Mouse (Mus musculus) T-helper 17 cell (primary cell): ENCODE data around the gene Slc25a26.

Source experiments
- in situ Hi-C, 2 experiments: fragments of 300-600 bp; cut with MboI, MseI; formaldehyde crosslinking; loops; 1 replicate in 1 of 2; 2 replicates in 1 of 2; pipeline ENCODE4 v1.15.1; 2025; ENCODE audit warnings: high pct_unique_total_duplicates in 2 of 2

The Slc25a26 gene

DNA sequence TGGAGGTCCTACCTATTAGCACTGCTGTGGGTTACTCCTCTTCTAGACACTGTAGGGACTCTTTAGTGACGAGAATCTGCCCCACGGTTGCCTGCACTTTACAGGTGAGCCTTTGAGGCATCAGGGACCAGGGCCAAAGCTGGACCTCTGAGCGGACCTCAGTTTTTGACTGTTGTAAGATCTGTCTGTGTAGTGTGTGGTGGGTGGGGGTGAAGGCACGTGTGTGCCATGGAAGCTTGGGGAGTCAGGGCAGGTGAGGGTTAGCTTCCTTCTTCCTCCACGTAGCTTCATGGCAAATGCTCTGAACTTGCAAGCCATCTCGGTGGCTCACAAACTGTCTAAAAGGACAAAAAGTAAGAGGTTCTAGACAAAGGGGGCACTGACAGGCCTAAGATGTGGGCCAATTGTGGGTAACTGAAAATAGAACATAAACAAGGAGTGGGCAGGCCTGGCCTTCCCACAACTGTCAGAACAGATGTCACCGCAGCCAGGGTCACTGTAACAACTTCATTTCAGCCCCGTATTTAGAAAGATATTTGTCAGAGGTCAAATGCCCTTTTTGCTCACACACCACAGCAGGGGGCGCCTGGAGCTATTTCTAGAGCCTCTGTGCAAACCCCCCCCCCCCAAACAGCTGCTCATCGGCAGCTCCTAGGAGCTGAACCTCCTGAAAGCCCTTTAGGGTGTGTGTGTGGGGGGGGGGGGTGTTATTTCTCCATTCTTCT is 96.8 kb downstream of the Slc25a26 start:
- in situ Hi-C loops = no loop called here

DNA sequence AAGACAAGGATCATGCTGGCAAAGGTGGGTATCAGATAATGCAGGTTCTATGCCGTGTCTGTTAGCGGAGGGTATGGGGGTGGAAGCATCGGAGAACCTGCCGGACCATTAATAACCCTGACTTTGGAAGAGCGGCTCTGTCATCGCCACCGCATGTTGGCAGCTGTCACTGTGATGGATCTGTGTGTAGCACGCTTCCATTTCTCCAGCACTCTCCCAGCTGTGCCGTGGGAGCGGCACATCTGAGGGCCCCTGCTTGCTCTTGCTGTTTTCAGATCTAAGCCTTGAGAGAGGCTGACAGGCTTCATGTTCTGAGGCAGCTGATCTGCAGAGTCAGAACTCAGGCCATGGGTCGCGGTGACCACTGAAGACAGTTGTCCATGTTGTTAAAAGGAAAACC is 98.3 kb downstream of the Slc25a26 start:
- in situ Hi-C loops = no loop called here

DNA sequence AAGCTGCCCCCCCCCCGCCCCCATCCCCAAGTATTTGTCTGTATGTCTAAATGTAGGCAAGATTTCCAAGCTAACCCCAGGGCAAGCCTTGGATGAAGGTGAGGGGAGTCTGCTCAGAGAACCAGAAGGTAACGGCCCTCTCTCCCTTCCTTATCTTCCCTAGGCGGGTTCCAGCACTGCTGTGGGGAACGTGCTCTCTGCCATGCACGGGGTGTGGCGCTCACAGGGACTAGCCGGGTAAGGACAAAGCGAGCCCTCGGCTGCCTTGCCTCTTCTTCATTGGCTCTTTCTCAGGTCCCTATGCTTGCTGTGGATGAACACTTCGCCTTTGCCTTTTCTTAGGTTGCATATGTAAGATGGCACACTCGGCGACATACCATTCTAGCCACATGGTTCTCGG is 98.9 kb downstream of the Slc25a26 start:
- in situ Hi-C loops = no loop called here

- in situ Hi-C loops = no loop called here
These were observed 101.0 kb downstream of the Slc25a26 start for GRCm38 (mm10) chr6:94601101-94601500.

DNA sequence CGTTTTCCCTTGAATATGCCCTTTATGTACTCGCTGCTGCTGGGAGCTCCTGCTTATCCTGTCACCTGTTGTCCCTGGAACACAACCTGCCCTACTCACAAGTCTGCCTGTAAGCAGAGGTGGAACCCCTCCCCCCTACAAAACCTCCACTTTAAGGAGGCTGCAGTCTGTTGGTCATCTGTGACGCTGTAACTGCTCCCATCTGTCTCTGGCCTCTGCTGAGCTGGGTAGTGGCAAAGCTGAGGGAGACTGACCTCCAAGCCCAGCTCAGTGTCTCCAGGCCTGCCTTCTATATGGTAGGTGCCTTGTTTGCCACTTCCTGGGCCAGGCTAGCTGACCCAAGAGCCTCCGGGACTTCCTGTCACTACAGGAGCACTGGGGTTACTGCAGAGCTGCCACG is 101.7 kb downstream of the Slc25a26 start:
- in situ Hi-C loops = no loop called here

- in situ Hi-C loops = no loop called here
These were observed 103.9 kb downstream of the Slc25a26 start for GRCm38 (mm10) chr6:94604072-94604471.

GRCm38 (mm10) chr6:94604546-94604945 is 104.4 kb downstream of the Slc25a26 start:
- in situ Hi-C loops = no loop called here

DNA sequence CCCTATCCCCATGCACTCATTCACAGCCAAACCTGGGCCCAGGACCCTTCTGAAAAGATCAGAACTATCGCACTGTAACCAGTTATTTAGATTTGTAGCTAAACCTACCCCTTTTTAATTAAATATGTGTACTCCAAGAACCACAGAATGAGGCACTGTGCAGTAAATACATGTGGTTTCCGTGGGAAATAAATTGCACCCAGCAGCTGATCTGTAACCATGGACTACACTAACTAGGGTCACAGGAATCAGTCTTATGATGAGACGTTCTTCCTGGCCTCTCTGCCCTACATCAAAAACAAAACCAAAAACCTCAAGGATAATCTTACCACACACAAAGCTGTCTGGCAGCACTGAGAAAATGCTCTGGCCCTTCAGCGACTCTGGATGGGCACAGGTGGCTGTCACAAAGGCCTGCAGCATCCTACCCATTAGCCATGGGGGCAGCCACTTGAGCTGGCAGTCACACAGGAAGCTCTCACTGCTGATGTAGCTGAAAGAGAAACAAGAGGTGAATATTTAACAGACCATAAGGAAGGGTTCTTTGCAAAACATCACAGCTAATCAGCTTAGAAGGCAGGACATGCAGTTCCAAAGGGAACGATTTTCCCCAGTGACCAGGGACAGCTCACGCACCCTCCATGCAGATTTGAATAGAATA is 113.2 kb downstream of the Slc25a26 start:
- in situ Hi-C loops = loop anchor here in 1 of 2 experiments (10.0 kb wide), 1 partner anchor 371 kb away; no protein-coding TSS in a partner anchor

GRCm38 (mm10) chr6:94614346-94614745 is 114.2 kb downstream of the Slc25a26 start:
- in situ Hi-C loops = loop anchor here in 1 of 2 experiments (10.0 kb wide), 1 partner anchor 370 kb away; no protein-coding TSS in a partner anchor

- in situ Hi-C loops = loop anchor here (5.0 to 10.0 kb wide), 2 partner anchors 351 to 369 kb away; no protein-coding TSS in a partner anchor
These were observed 115.8 kb downstream of the Slc25a26 start for GRCm38 (mm10) chr6:94615936-94616335.

GRCm38 (mm10) chr6:94618671-94619070 is 118.5 kb downstream of the Slc25a26 start:
- in situ Hi-C loops = loop anchor here (5.0 to 10.0 kb wide), 2 partner anchors 349 to 366 kb away; no protein-coding TSS in a partner anchor

DNA sequence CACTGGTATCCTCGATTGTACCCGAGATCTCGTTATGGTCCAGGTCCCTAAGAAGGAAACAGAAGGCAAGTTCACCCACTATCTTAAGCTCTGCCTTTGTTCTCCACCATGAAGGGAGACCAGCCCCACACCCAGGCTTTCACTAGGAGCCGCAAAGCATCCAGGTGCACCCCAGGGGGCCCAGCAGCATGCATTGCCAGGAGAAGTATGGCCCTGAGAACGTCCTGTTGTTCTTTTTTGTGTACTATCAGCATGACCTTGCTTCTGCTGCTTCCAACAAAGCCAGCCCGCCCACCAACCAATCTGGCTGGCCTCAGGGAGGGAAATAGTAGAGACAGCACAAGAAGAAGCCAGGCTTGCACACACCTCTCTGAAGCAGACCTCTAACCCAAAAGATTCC is 120.2 kb downstream of the Slc25a26 start:
- in situ Hi-C loops = no loop called here

DNA sequence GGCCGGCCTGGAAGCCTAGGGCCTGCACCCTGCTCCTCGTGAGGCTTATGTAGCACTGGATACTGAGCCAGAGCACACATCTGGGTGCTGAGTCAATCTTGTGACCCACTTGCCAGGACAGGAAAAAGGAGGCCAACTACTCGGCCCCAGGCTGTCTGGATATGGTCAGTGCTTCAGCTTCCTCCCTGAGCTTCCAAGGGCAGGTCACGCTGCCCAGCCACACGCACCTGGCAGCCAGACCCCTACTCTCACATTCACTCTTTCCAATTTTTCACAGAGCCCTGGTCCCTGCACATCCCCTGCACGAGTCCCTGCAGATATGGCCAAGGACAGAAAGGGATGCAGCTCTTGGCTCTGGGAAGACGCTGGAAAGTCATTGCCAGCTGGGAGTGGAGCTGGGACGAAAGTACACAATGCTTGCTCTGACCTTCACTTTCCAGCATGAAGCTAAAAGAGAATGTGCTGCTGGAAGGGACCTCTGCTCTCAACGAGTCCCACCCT is 120.7 kb downstream of the Slc25a26 start:
- in situ Hi-C loops = no loop called here

- in situ Hi-C loops = no loop called here
These were observed 122.9 kb downstream of the Slc25a26 start for GRCm38 (mm10) chr6:94622983-94623382.

- in situ Hi-C loops = no loop called here
These were observed 124.4 kb downstream of the Slc25a26 start for GRCm38 (mm10) chr6:94624543-94624942.

DNA sequence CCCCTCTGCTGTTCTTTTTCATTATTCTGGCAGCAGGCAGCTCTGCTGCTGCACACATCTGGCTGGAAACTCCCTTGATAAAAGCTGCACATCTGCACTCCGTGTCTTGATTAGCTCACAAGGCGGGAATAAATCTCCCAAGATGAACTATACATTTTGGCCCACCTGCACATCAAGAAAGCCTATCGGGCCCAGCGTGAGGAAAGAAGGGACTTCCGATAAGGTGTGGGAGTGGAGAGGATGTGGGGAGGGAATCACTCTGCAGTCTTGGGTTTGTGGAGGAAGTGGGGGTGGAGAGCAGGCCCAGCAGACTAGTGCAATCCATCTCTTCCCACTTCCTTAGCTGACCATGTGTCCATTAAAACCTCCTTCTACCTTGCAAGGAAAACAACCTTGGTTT is 125.8 kb downstream of the Slc25a26 start:
- in situ Hi-C loops = no loop called here

DNA sequence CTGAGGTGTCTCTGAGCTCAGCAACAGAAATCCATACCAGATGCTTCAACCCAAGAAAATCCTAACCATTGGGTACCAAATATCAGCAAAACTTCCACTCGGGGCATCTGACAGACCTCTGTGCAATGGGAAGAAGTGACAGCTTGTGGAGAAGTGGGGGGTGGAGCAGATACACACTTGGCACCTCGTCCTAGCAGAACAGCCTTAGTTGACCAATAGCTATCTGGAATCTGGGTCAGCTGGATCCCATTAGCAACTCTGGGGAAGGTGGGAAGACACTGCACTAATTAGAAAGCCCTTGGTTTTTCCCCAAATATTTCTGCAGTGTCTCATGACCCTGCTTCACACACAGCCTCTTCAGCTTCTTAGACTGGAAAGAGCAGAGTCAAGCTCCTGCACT is 126.7 kb downstream of the Slc25a26 start:
- in situ Hi-C loops = no loop called here

- in situ Hi-C loops = no loop called here
These were observed 127.8 kb downstream of the Slc25a26 start for GRCm38 (mm10) chr6:94627714-94628595.

DNA sequence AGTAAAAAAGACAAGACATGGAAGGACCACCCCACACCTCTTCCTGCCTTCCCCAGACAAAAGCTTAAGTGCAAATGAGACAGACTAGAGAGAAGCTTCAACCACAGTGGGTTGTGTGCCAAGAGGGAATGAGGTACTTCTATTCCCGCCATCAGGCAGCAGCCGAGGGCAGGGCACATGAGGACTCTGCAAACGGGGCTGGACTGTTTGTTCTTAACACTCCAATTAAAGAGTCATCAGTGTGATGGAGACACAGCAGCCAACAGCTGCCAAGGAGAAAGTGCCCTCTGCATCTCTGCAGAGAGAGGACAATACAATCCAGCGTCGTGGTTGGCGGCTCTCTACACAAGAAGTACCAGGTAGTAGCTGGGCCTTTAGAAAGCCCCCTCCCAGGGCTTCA is 128.7 kb downstream of the Slc25a26 start:
- in situ Hi-C loops = no loop called here

- in situ Hi-C loops = loop anchor here in 1 of 2 experiments (5.0 kb wide), 1 partner anchor 71 kb away; the partner anchor contains the start of gene Lrig1
These were observed 131.1 kb downstream of the Slc25a26 start for GRCm38 (mm10) chr6:94631051-94631778.

DNA sequence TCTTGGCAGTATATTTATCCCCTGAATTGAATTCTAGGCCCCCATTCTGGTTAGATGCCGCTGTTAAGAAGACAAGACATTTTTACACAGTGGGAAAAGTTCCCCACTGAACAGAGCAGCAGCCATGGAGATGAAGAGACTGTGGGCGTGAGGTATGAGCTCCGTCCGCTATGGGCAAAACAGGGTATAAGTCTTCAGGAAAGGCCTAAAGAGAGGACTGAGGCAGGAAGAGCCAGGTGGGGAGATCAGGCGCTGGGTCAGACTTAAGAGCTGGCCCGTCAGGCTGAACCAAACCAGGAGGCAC is 131.6 kb downstream of the Slc25a26 start:
- in situ Hi-C loops = loop anchor here in 1 of 2 experiments (5.0 kb wide), 1 partner anchor 71 kb away; the partner anchor contains the start of gene Lrig1
